Mouse (Mus musculus): ENCODE measurements at regions not wholly inside any gene's neighbourhood (a gene's known extent, or its start where the extent isn't known, plus 50 kb on each side); places are given as distances from the start of the nearest gene placed in this dataset.

- TF ChIP-seq CTCF (IDR thresholded peaks at IDR 0.05; ENCODE audit: low read depth, low read length): no peak
- TF ChIP-seq POLR2A (IDR thresholded peaks at IDR 0.05; ENCODE audit: insufficient read depth, low read length): no peak
These were observed 63.1 kb upstream of the Gjb5 start for GRCm38 (mm10) chr4:127421129-127421528.
